Mouse (Mus musculus) ES-E14 (cell line): Measurements from ENCODE around the gene Ttc34.

Experiments used
- CHD2 ChIP-seq: IDR thresholded peaks from 2 replicates; pipeline ENCODE4 v1.6.1; 2014; ENCODE audit warnings: mild to moderate bottlenecking, low read depth, low read length, inconsistent platforms
- HCFC1 ChIP-seq: IDR thresholded peaks from 2 replicates; pipeline ENCODE4 v1.6.1; 2012; ENCODE audit warnings: low read length, inconsistent platforms, borderline replicate concordance; ENCODE audit not compliant: insufficient read depth
- MAFK ChIP-seq: IDR thresholded peaks from 2 replicates; pipeline ENCODE4 v1.6.1; 2014; ENCODE audit warnings: mild to moderate bottlenecking, low read depth, low read length, inconsistent platforms; ENCODE audit not compliant: insufficient read depth
- ZC3H11A ChIP-seq: IDR thresholded peaks from 2 replicates; pipeline ENCODE4 v1.6.1; 2012; ENCODE audit warnings: low read depth, mild to moderate bottlenecking, inconsistent platforms, low read length, borderline replicate concordance
- ZNF384 ChIP-seq: IDR thresholded peaks from 2 replicates; pipeline ENCODE4 v1.6.1; 2012; ENCODE audit warnings: low read depth, low read length, inconsistent platforms

DNA sequence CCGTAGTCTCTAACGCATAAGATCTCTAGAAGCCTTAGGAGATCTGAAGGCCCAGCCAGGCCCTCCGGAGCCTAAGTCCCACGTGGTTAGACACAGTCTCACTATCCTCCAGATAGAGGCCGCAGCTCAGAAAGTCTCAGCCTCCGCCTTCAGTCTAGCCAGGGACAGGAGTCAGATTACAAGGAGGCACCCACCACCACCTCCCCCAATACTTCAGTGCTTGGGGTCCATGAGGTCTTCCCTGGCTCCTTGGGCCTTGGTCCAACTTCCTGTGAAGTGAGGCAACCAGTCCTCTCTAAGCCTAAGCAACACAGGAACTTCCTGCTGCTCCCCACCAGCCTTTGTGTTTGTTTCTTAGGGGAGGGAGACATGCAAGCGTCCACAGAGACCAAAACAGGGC is 11.0 kb upstream of the Ttc34 start:
- TF ChIP-seq HCFC1 (no peak), CHD2 (no peak), MAFK (no peak), ZNF384 (no peak), ZC3H11A (no peak)
